Mouse (Mus musculus) c-Kit-positive CD71-positive TER-119-positive erythroid progenitor cells, embryonic 14.5 days (primary cell): ENCODE measurements around the gene Arx.

Experiments
- DNase-seq: peaks from one replicate; pipeline ENCODE4 v3.0.0-alpha.2; 2013; ENCODE audit warnings: low spot score

Arx gene

GRCm38 (mm10) chrX:93286291-93286893 lies at the start of gene Arx:
TSS of gene Arx (plus strand) at chrX:93286445.
- DNase-seq: peak; percentile 23

- no peak for DNase-seq
These were observed 34.9 kb upstream of the Arx start for GRCm38 (mm10) chrX:93251329-93251728.

- no peak for DNase-seq
These were observed 10.6 kb upstream of the Arx start for GRCm38 (mm10) chrX:93275689-93276088.

GRCm38 (mm10) chrX:93279940-93280339 lies 6.3 kb upstream of the Arx start:
- no peak for DNase-seq

GRCm38 (mm10) chrX:93281028-93281723 lies 5.1 kb upstream of the Arx start:
- DNase-seq: peak; percentile 37

- DNase-seq: no peak
These were observed 4.5 kb upstream of the Arx start for GRCm38 (mm10) chrX:93281756-93282155.

- no peak for DNase-seq
These were observed 1.2 kb upstream of the Arx start for GRCm38 (mm10) chrX:93285091-93285490.

GRCm38 (mm10) chrX:93288339-93288738 lies 2.1 kb downstream of the Arx start:
- DNase-seq: no peak

GRCm38 (mm10) chrX:93289076-93289475 lies 2.8 kb downstream of the Arx start:
- no peak for DNase-seq

- no peak for DNase-seq
These were observed 3.7 kb downstream of the Arx start for GRCm38 (mm10) chrX:93289851-93290380.

GRCm38 (mm10) chrX:93292031-93292430 lies 5.8 kb downstream of the Arx start:
- no peak for DNase-seq

GRCm38 (mm10) chrX:93294736-93295490 lies 8.7 kb downstream of the Arx start:
- DNase-seq: no peak

- DNase-seq: no peak
These were observed 9.6 kb downstream of the Arx start for GRCm38 (mm10) chrX:93295819-93296218.

GRCm38 (mm10) chrX:93297001-93297441 lies 10.8 kb downstream of the Arx start:
- no peak for DNase-seq

- DNase-seq: no peak
These were observed 12.9 kb downstream of the Arx start for GRCm38 (mm10) chrX:93299046-93299626.

GRCm38 (mm10) chrX:93299771-93300170 lies 13.5 kb downstream of the Arx start:
- no peak for DNase-seq

GRCm38 (mm10) chrX:93300183-93300815 lies 14.1 kb downstream of the Arx start:
- no peak for DNase-seq

GRCm38 (mm10) chrX:93301798-93302197 lies 15.6 kb downstream of the Arx start:
- DNase-seq: no peak

- no peak for DNase-seq
These were observed 19.5 kb downstream of the Arx start for GRCm38 (mm10) chrX:93305780-93306179.

GRCm38 (mm10) chrX:93317577-93317976 lies 31.3 kb downstream of the Arx start:
- DNase-seq: no peak

- DNase-seq: peak; percentile 20
These were observed 33.7 kb downstream of the Arx start for GRCm38 (mm10) chrX:93319979-93320378.

- no peak for DNase-seq
These were observed 35.1 kb downstream of the Arx start for GRCm38 (mm10) chrX:93321336-93321735.
